Mouse (Mus musculus): ENCODE results near the gene Zfp638.
"Not testable (repeated sequence)": the region's sequence is repeated elsewhere in the genome, so short reads cannot be mapped to it uniquely, and the experiment has no call there.

Zfp638 gene

DNA sequence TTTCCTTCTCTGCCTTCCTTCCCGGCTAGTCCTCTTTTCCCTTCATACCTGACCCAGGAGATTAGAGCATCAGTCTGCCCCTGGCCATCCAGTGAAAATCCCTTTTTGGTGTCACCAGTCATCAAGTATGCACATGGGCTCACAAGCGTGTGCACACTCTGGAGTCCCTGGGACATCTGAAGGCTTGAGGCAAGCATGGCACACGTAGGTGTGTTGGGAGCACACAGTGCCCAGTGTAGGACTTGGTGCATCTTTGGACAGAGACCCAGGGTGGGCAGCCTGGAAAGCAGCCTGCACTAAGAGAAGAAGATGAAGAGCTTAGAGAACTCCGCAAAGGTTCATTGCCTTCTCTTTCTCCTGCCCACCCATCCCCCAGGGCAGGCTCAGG lies 143.0 kb downstream of the Zfp638 start:
- no peak for DNase-seq (ENCODE audit: low spot score in 2 of 2)

DNA sequence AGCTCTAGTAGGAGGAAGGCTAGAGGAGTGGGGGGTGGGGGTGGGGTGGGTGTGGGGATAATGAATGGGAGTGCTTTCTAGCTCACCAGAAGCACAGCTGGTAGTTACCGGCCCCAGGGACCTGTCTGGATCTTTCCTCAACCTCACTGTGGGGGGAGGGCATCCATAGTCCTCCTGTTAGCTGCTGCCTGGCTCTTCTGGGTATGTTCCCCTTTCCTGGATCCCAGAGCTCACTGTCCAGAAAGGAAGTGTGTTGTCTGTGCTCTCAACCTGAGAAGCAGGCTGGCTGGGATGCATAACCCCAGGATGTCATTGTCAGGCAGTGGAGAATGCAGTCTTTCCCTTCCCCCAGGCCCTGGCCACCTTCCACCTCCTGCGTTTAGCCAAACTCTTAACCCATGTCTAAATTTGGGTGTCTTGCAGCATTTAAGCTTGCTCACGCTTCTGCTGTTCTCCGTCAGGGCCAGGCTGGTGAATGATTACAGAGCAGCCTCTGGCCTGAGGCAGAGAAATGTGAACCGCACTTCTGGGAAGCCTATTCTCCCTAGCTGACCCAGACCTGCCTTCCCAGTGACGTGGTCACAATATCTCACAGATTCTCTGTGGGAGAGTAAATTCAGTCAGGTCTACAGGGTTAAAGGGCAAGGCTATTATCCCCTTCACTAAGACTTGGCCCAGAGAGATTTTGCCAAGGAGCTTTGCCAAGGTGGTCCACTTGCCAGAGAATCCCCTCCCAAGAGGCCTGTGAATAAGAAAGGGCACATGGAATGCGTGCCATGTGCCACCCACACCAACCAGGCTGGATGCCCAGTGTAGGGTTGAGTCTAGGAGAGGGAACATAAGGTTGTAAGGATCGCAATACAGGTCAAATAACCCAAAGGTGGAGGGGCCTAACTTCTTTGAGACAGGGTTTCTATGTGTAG lies 143.7 kb downstream of the Zfp638 start:
- DNase-seq (ENCODE audit: low spot score in 2 of 2), result no peak

DNA sequence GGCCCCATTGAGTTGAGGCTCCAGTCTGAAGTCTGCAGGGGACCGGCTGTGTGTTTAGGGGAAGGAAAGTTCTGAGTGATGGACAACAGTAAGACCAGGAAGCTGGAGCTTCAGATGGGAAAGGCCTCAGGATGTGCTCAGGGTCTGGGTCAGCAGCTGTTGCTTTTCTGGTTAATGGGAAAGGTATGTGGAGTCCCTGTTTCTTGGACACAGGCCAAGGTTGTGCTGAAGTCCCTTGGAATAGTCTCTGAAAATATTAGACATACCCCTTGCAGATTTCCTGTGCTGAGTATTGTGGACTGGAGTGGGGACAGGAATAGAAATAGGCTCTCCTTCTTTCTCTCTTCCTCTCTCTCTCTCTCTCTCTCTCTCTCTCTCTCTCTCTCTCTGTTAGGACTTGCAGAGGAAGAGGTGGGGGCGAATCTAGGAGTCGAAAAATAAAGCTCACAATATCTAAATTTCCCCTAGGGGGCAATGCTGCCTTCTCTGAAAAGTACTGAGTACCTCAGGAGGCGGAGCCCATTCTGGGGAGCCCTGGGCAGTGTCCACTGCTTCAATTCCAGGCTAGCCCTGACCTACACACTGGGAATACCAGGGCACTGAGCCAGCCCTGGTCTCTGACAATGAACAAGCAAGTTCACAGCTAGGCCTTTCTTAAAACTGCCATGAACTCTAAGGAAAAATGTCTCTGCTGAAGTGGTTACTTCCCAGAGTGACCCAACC lies 148.2 kb downstream of the Zfp638 start:
- not testable (repeated sequence) for DNase-seq (ENCODE audit: low spot score in 2 of 2)

DNA sequence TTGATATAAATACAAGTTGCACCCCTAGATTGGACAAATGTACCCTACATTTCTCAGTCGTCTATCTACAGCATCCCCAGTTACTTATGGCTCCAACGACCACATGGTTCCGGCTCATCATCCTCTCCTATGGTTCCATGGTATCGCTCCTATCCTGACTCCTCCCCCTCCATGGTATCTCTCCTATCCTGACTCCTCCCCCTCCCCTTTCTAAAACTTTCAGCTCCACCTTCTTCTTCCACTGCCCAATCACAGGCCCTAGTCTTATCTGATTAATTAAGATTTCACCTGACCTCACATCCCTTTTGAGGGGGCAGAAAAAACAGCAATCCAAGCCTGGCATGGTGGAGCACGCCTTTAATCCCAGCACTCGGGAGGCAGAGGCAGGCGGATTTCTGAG lies 149.9 kb downstream of the Zfp638 start:
- DNase-seq (ENCODE audit: low spot score in 2 of 2), result no peak

DNA sequence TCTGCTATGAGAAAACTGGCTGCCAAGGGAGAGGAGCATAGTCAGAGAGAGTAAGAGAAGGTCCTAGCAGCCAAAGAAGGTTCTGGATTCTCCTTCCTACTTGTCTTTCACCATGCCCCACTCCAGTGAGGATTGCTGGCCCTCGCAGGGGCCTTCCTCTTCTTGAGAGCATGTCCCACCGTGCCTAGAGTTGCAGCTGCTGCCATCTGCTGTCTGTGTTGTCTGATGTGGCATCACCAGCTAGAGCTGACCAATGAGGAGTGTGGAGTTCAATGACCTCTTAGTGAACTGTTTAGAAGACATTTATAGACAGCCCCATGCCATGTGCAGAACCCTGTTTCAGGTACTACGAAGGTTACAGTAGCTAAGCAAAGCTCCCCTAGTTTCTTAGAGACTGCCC lies 150.5 kb downstream of the Zfp638 start:
- DNase-seq (ENCODE audit: low spot score in 2 of 2), result no peak

DNA sequence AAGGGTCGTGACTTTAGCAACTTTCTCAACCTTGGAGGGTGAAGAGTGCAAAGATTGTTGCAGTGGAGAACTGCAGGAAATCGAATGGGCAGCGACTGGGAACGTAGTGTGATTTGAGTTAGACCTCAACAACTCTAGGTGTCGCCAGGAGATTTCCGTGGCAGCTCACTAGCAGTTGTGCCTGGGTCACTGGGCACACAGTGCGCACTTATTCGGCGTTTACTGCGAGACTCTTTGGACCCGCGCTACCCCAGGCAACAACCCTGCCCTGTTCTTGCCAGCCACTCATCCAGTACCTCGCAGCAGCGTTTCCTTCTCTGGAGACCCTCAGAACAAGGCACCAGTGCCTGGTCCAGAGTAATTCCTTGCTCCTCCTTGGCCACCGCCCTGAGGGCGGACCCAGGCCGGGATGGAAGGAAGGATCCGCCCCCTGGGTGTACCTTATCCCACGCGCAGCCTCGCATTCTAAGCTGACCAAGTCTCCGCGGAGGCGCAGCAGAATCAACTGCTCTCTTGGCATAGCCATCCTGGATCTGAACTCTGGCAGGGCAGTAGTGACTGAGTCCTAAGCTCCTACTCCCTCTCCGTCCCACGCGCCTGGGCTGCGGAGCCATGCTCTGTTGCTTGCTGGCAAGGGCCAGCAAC lies 152.1 kb downstream of the Zfp638 start:
- no peak for DNase-seq (ENCODE audit: low spot score in 2 of 2)

DNA sequence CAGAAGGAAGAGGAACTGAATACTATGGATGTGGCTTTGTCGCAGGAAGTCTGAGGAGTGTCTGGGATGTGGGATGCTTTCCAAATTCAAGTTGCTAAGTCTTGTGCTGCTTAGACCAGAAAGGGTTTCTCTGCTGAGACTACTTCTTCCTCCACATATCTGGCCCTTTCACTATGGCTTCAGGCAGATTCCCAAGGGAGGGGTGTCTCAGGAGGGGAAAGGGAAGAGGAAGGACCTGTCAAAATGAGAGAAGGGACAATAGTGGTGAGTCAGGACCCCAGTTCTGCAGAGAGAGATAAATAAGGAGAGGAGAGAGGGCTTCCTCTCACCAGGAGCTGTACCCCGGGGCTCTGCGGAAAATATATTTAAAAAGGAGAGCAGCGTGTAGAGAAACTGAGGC lies 153.1 kb downstream of the Zfp638 start:
- DNase-seq (ENCODE audit: low spot score in 2 of 2), result no peak

DNA sequence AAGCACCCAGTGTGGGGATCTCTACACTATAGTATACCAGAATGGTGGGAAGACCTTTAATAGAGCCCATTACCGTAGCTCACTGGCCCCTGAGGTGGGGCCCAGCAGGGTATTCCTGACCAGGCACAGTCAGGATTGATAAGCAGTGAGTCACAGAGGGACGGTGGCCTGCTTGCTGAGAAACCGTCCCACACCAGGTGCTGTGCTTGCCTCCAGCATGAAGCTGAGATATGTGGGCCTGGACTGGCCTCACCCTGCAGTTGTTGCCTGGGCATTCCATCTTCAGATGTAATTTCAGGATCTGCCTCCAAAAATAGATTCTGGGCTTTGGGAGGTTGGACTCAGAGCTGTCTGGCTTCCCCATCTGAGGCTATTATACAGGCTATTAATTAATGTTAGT lies 155.1 kb downstream of the Zfp638 start:
- no peak for DNase-seq (ENCODE audit: low spot score in 2 of 2)

DNA sequence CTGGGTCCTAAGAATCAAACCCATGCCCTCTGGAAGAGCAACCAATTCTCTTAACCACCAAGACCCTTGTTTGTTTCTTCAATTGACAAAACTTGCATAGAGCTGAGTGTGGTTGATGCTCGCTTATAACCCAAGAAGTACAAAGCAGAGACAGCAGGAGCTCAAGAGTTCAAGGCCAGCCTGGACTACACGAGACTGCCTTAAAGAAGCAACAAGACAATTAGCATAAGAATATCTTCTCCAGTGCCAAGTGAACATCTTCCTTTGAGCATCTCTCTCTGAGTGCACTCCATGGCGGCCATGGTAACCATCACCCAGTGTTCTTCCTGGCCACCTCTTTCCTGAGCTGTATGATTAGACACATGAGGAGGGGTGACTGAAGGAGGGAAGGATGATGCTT lies 158.7 kb downstream of the Zfp638 start:
- no peak for DNase-seq (ENCODE audit: low spot score in 2 of 2)

DNA sequence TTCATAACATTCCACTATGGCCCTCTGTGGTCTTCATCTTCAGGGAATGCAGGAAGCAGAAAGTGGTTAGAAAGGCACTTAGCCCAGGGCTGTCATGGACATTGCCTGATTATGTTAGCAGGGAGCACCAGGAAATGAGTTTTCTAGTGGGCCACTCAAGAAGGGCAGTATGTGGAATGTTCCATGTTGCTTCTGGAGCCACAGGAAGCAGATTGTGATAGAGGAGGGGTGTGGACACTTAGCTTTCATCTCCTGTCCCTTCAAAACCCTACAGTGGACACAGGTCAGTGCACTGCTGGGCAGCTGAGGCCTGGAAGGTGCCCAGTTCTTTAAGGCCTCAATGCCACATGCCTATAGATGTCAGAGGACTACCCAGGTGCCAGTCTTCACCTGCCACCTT lies 161.9 kb downstream of the Zfp638 start:
- no peak for DNase-seq (ENCODE audit: low spot score in 2 of 2)

DNA sequence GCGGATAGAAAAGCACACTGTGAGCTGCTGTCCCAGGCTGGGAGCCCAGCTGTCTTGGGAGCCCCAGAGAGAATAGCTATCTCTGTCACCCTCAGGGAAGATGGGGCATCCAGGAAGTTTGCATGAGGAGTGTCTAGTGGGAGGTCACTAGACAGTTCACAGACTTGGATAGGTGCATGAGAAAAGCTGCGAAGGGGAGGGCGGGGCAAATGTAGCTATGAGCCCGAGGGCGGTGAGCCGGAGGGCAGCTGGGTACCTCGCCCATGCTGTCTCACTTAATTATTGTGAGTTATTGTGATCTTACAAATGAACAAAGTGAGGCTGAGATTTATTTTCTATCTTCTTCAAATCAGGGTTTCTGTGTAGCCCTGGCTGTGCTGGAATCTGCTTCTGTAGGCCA lies 162.9 kb downstream of the Zfp638 start:
- DNase-seq (ENCODE audit: low spot score in 2 of 2), result no peak

DNA sequence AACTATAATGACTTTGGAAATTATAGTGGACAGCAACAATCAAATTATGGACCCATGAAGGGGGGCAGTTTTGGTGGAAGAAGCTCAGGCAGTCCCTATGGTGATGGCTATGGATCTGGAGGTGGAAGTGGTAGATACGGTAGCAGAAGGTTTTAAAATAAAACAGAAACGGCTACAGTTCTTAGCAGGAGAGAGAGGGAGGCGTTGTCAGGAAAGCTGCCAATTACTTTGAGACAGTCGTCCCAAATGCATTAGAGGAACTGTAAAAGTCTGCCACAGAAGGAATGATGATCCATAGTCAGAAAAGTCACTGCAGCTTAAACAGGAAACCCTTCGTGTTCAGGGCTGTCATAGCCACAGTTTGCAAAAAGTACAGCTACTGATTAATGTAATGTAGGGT lies 165.6 kb downstream of the Zfp638 start:
- not testable (repeated sequence) for DNase-seq (ENCODE audit: low spot score in 2 of 2)
